Mouse (Mus musculus): Measurements from ENCODE around the gene Insm2. TPM values are rescaled to one million over a fixed set of nuclear protein-coding genes. Genes with fewer than 3 reads are reported as not detected.

Gene Insm2
- total and polyA plus RNA-seq, 3 experiments: not detected

GRCm38 (mm10) chr12:55648011-55648525 is 48.8 kb downstream of the Insm2 start:
- no peak overlapping the region for H3K27ac ChIP-seq (ENCODE audit: insufficient read depth, low read depth)
- dilution Hi-C loops (cut with MboI; ENCODE audit: extremely low pct_ligation_motif_present, extremely low pct_unique_long_range_greater_than_20kb, low sequenced_read_pairs): no loop called here
- H3K9me3 ChIP-seq (replicated peaks; ENCODE audit: low read length): no peaks in the 10 kb centered on the region
- peak overlapping the region; percentile 62 for H3K4me2 ChIP-seq (ENCODE audit: insufficient read depth, low read depth, poor library complexity, severe bottlenecking)
- H3K36me3 ChIP-seq (replicated peaks in 1 of 2; ENCODE audit: control insufficient read depth in 1 of 2, insufficient read depth in 1 of 2, low read length in 1 of 2): peaks cover 0 to 10% of the 10 kb centered on the region in 2 experiments
- H3K27me3 ChIP-seq (replicated peaks): no peaks in the 10 kb centered on the region
- no peak overlapping the region for H3K4me3 ChIP-seq (replicated peaks in 1 of 3; ENCODE audit: low read depth in 2 of 3, low read length in 2 of 3, poor library complexity in 1 of 3)
- no peak for TF ChIP-seq MAFK (IDR thresholded peaks at IDR 0.05; ENCODE audit: insufficient replicate concordance, low read length)
- peak; percentile 56; the same call in 1 of the 2 replicates for TF ChIP-seq IRF4 (IDR thresholded peaks at IDR 0.05; ENCODE audit: low read depth, low read length)
- TF ChIP-seq ELF1 (IDR thresholded peaks at IDR 0.05; ENCODE audit: low read depth, low read length): no peak
- peak; percentile 28 for DNase-seq (ENCODE audit: extremely low read depth)
- H3K79me2 ChIP-seq (replicated peaks; ENCODE audit: control insufficient read depth, extremely low read depth, insufficient read depth, poor library complexity, severe bottlenecking): no peaks in the 10 kb centered on the region
- H3K4me1 ChIP-seq (ENCODE audit: control insufficient read depth in 1 of 2, insufficient read depth in 2 of 2): peaks cover 0 to 13% of the 10 kb centered on the region in 2 experiments; a peak in 2 of 4 replicates
- H3K9ac ChIP-seq (ENCODE audit: insufficient read depth, low read depth): peak overlapping the region; percentile 33
- in situ Hi-C loops (cut with MboI; ENCODE audit: low pct_ligation_motif_present, low pct_unique_long_range_greater_than_20kb, low sequenced_read_pairs): no loop called here

Other genes starting within 250 kb of the Insm2 start
- 271 and 319 TPM in 2 replicates for gene Psma6, start 215.2 kb upstream of the Insm2 start, total RNA-seq (2012; rRNA removed)
- gene Psma6, start 215.2 kb upstream of the Insm2 start, total RNA-seq (2014; rRNA removed): 585 and 610 TPM in 2 replicates
- 307 and 352 TPM in 2 replicates for gene Psma6, start 215.2 kb upstream of the Insm2 start, polyA plus RNA-seq (2012; ENCODE audit: insufficient read length, low read depth)
- gene Nfkbia, start 106.8 kb upstream of the Insm2 start, total RNA-seq (2012; rRNA removed): 465 and 702 TPM in 2 replicates
- 138 and 178 TPM in 2 replicates for gene Nfkbia, start 106.8 kb upstream of the Insm2 start, total RNA-seq (2014; rRNA removed)
- gene Nfkbia, start 106.8 kb upstream of the Insm2 start, polyA plus RNA-seq (2012; ENCODE audit: insufficient read length, low read depth): 115 and 143 TPM in 2 replicates
- gene Aldoart2, start 34.2 kb upstream of the Insm2 start, total RNA-seq (2012; rRNA removed): not detected in 2 replicates
- gene Aldoart2, start 34.2 kb upstream of the Insm2 start, total RNA-seq (2014; rRNA removed): not detected in 2 replicates
- gene Aldoart2, start 34.2 kb upstream of the Insm2 start, polyA plus RNA-seq (2012; ENCODE audit: insufficient read length, low read depth): 0.16 TPM in 1 of 2 replicates, not detected in the other
- 8.9 and 10.3 TPM in 2 replicates for gene Ralgapa1, start 221.7 kb downstream of the Insm2 start, total RNA-seq (2012; rRNA removed)
- 18.5 and 19.2 TPM in 2 replicates for gene Ralgapa1, start 221.7 kb downstream of the Insm2 start, total RNA-seq (2014; rRNA removed)
- gene Ralgapa1, start 221.7 kb downstream of the Insm2 start, polyA plus RNA-seq (2012; ENCODE audit: insufficient read length, low read depth): 18.6 and 24.4 TPM in 2 replicates
- 16.3 and 17.8 TPM in 2 replicates for gene Brms1l, start 236.9 kb downstream of the Insm2 start, total RNA-seq (2012; rRNA removed)
- 18.9 and 19.7 TPM in 2 replicates for gene Brms1l, start 236.9 kb downstream of the Insm2 start, total RNA-seq (2014; rRNA removed)
- 32.6 and 48.0 TPM in 2 replicates for gene Brms1l, start 236.9 kb downstream of the Insm2 start, polyA plus RNA-seq (2012; ENCODE audit: insufficient read length, low read depth)

Data from CH12.LX (cell line).